Mouse (Mus musculus): Measurements from ENCODE around the gene Dnmbp. TPM values are rescaled to one million over a fixed set of nuclear protein-coding genes. Genes with fewer than 3 reads are reported as not detected.
A peak's percentile ranks its signal among the peaks of the same experiment; 100 is the strongest.

Gene Dnmbp
- polyA plus RNA-seq (2014; fragmentation: Nextera tagmentation; extraction: Ambion mirVana), result 8.7 and 8.9 TPM in 2 replicates

DNA sequence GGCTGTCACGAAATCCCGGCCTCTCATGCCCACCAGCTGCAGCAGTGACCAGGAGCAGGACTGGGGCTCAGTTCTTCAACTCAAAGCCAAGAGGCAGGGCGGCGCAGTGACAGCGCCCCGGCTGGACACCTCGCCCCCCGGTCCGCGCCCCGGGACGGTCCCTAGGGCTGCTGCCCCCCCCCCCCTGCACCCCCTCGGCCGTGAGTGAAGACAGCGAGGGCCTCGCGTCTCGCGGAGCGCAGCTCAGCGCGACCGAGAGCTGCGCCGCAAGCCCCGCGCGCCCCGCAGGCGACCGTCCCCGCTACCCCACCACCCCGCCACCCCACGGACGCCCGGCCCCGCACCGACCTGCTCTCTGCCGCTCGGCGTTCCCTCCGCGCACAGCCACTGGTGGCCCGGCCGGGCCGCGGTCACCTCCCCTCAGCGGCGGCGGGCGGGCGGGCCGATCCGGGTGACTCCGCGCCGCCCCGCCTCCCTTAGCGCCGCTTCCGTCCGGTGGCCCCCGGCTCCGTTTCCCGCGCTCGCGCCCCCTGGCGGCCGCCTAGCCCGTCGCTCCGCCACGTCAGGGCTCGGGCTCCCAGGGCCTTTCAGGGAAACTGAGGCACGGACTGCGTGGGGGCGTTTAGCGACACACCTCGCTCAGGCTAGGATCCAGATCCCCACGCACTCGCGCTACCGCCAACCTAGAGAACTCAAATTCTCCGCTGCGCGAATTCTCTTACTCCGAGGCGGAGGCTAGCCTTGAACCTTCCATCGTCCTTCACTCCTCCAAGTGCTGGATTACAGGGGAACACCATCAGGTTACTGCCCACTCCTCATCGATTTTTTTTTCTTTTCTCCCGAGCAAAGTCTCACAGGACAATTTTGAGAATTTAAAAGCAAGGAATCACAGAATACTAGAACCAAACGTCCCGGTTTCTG is at the start of gene Dnmbp:
Gene Dnmbp, minus strand, starts transcription at position 423 of the 921 bp plus-strand sequence.
- Histone ChIP-seq H3K4me2 (replicated peaks) (peak within 1 kb of the TSS; percentile 72), H3K4me3 (replicated peaks; ENCODE audit: low read length) (peak within 1 kb of the TSS; percentile 72), H3K4me1 (replicated peaks; ENCODE audit: control insufficient read depth, insufficient read depth, low read length) (peaks cover 10% of the 10 kb centered on the region; the same call in 1 of the 2 replicates), H3K9ac (peak within 1 kb of the TSS; percentile 81), H3K36me3 (replicated peaks; ENCODE audit: control insufficient read depth, insufficient read depth) (no peaks in the 10 kb centered on the region), H3K27me3 (ENCODE audit: control insufficient read depth, insufficient read depth, low read length) (no peaks in the 10 kb centered on the region), H3K27ac (no peak within 1 kb of the TSS), H3K9me3 (ENCODE audit: control insufficient read depth, low read length) (no peaks in the 10 kb centered on the region)
- ATAC-seq (ENCODE audit: low FRiP score) (peak; percentile 77), DNase-seq (ENCODE audit: low spot score) (peak; percentile 73)
- WGBS, result 4% methylated on average over 68 of the region's 94 CpGs

DNA sequence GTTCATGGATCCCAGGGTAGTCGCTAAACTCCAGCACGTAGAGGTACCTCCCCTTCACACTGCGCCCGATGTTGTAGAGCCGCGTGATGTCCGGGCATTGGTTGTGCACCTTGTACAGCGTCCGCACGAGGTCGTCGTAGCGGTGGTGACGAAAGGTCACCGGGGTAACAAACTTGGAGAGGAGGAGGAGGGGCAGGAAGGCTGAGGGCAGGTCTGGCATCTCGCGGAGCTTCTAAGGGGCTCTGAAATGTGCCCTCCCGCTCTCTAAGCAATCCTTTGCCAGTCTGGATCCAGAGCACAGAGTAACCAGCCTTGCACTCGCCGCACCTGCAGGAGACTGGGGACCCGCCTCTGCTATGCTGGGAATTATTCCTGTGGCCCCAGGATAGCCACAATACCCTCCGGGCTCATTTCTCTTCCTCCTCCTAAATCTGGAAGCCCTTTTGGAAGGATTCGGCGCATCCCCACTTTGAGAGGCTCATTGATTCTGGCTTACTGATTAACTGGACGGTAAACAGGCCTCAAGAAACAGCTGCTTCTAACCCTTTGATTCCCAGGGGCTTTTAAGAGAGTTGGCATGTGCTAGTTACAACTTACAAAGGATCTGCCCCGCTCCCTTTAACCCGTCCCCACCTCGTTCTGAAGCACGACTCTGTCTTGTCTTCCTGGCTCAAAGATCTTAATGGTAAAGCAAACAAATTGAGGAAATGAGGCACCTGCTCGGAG is 46.2 kb upstream of the Dnmbp start, which contains the start of gene Cpn1:
Gene Cpn1, minus strand, starts transcription at position 488 of the 726 bp plus-strand sequence.
- 12% methylated on average over 30 of the region's 30 CpGs for WGBS
- H3K36me3 ChIP-seq (replicated peaks; ENCODE audit: control insufficient read depth, insufficient read depth), result no peaks in the 10 kb centered on the region
- no peaks in the 10 kb centered on the region for H3K27me3 ChIP-seq (ENCODE audit: control insufficient read depth, insufficient read depth, low read length)
- no peaks in the 10 kb centered on the region for H3K9me3 ChIP-seq (ENCODE audit: control insufficient read depth, low read length)
- peak within 1 kb of the TSS; percentile 13 for H3K4me3 ChIP-seq (replicated peaks; ENCODE audit: low read length)
- DNase-seq (ENCODE audit: low spot score), result no peak
- H3K4me2 ChIP-seq (replicated peaks), result peak within 1 kb of the TSS; percentile 48
- peak within 1 kb of the TSS; percentile 21; the same call in 1 of the 2 replicates for H3K9ac ChIP-seq
- peaks cover 6% of the 10 kb centered on the region; the same call in 1 of the 2 replicates for H3K4me1 ChIP-seq (replicated peaks; ENCODE audit: control insufficient read depth, insufficient read depth, low read length)
- H3K27ac ChIP-seq, result no peak within 1 kb of the TSS
- ATAC-seq (ENCODE audit: low FRiP score), result no peak

GRCm38 (mm10) chr19:43981992-43982391 is 42.0 kb upstream of the Dnmbp start:
- 92% methylated on average over 5 of the region's 5 CpGs for WGBS
- H3K36me3 ChIP-seq (replicated peaks; ENCODE audit: control insufficient read depth, insufficient read depth), result no peaks in the 10 kb centered on the region
- no peak for DNase-seq (ENCODE audit: low spot score)
- H3K27me3 ChIP-seq (ENCODE audit: control insufficient read depth, insufficient read depth, low read length), result no peaks in the 10 kb centered on the region
- no peak overlapping the region for H3K9ac ChIP-seq
- H3K4me3 ChIP-seq (replicated peaks; ENCODE audit: low read length), result no peak overlapping the region
- peaks cover 6% of the 10 kb centered on the region; the same call in 1 of the 2 replicates for H3K4me1 ChIP-seq (replicated peaks; ENCODE audit: control insufficient read depth, insufficient read depth, low read length)
- H3K4me2 ChIP-seq (replicated peaks), result no peak overlapping the region
- H3K27ac ChIP-seq, result no peak overlapping the region
- no peak for ATAC-seq (ENCODE audit: low FRiP score)
- H3K9me3 ChIP-seq (ENCODE audit: control insufficient read depth, low read length), result no peaks in the 10 kb centered on the region

- H3K4me3 ChIP-seq (replicated peaks; ENCODE audit: low read length), result no peak overlapping the region
- H3K4me1 ChIP-seq (replicated peaks; ENCODE audit: control insufficient read depth, insufficient read depth, low read length), result no peaks in the 10 kb centered on the region
- ATAC-seq (ENCODE audit: low FRiP score) (no peak), DNase-seq (ENCODE audit: low spot score) (no peak)
- H3K9ac ChIP-seq, result no peak overlapping the region
- H3K36me3 ChIP-seq (replicated peaks; ENCODE audit: control insufficient read depth, insufficient read depth), result no peaks in the 10 kb centered on the region
- no peak overlapping the region for H3K4me2 ChIP-seq (replicated peaks)
- H3K27ac ChIP-seq, result no peak overlapping the region
- 95% methylated on average over 17 of the region's 17 CpGs for WGBS
- no peaks in the 10 kb centered on the region for H3K27me3 ChIP-seq (ENCODE audit: control insufficient read depth, insufficient read depth, low read length)
- H3K9me3 ChIP-seq (ENCODE audit: control insufficient read depth, low read length), result no peaks in the 10 kb centered on the region
These were observed 40.7 kb upstream of the Dnmbp start for GRCm38 (mm10) chr19:43980711-43981110.

DNA sequence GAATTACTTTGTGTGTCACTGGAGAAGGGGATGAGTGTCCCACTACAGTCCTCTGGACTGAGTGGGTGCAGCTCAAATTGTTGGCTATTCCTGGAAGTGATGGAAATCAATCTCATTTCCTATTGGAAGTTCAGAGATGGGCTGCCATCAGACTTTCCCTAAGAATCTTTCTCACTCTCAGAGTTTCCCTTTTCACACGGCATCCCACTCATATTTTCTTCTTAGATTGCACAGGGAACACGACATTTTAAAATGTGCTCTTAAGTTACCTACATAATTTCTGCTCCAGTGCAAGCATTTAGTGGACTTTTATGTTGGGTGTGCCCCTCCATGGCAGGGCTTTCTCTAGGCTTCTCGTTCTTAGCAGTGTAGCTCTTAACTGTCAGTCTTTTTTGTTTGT is 37.8 kb upstream of the Dnmbp start:
- WGBS, result 93% methylated on average over 3 of the region's 3 CpGs
- no peak overlapping the region for H3K9ac ChIP-seq
- no peak overlapping the region for H3K27ac ChIP-seq
- H3K9me3 ChIP-seq (ENCODE audit: control insufficient read depth, low read length), result no peaks in the 10 kb centered on the region
- H3K27me3 ChIP-seq (ENCODE audit: control insufficient read depth, insufficient read depth, low read length), result no peaks in the 10 kb centered on the region
- no peaks in the 10 kb centered on the region for H3K36me3 ChIP-seq (replicated peaks; ENCODE audit: control insufficient read depth, insufficient read depth)
- H3K4me2 ChIP-seq (replicated peaks), result no peak overlapping the region
- H3K4me3 ChIP-seq (replicated peaks; ENCODE audit: low read length), result no peak overlapping the region
- no peak for DNase-seq (ENCODE audit: low spot score)
- ATAC-seq (ENCODE audit: low FRiP score), result no peak
- no peaks in the 10 kb centered on the region for H3K4me1 ChIP-seq (replicated peaks; ENCODE audit: control insufficient read depth, insufficient read depth, low read length)

GRCm38 (mm10) chr19:43976661-43977060 is 36.7 kb upstream of the Dnmbp start:
- no peak for ATAC-seq (ENCODE audit: low FRiP score)

DNA sequence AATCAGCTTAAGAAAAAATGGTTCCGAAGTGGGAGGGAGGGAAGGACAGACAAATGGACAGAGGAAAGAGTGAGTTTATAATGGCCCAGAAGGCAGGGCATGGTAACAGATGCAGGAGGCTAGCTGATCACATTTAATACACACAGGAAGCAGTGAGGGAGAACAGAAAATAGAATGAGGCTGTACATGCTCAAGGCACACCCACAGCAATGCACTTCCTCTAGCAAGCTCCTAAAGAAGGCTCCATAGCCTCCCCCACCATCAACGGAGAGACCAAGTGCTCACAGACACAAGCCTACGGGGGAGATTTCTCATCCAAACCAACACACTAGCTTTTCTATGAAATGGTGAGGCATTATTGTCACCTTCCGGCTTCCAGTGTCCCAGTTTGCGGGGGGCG is 34.2 kb upstream of the Dnmbp start:
- no peak for ATAC-seq (ENCODE audit: low FRiP score)
- Histone ChIP-seq H3K27ac (no peak overlapping the region), H3K4me2 (replicated peaks) (no peak overlapping the region), H3K27me3 (ENCODE audit: control insufficient read depth, insufficient read depth, low read length) (no peaks in the 10 kb centered on the region), H3K9me3 (ENCODE audit: control insufficient read depth, low read length) (no peaks in the 10 kb centered on the region), H3K9ac (no peak overlapping the region), H3K4me3 (replicated peaks; ENCODE audit: low read length) (no peak overlapping the region), H3K36me3 (replicated peaks; ENCODE audit: control insufficient read depth, insufficient read depth) (no peaks in the 10 kb centered on the region), H3K4me1 (replicated peaks; ENCODE audit: control insufficient read depth, insufficient read depth, low read length) (no peaks in the 10 kb centered on the region)
- WGBS, result 90% methylated on average over 6 of the region's 6 CpGs
- no peak for DNase-seq (ENCODE audit: low spot score)

More at GRCm38 (mm10) chr19:43976661-43977060, 36.7 kb upstream of the Dnmbp start:
- no peak overlapping the region for H3K4me3 ChIP-seq (replicated peaks; ENCODE audit: low read length)
- no peaks in the 10 kb centered on the region for H3K36me3 ChIP-seq (replicated peaks; ENCODE audit: control insufficient read depth, insufficient read depth)
- no peak overlapping the region for H3K4me2 ChIP-seq (replicated peaks)
- 79% methylated on average over 6 of the region's 6 CpGs for WGBS
- H3K27ac ChIP-seq, result no peak overlapping the region
- no peaks in the 10 kb centered on the region for H3K4me1 ChIP-seq (replicated peaks; ENCODE audit: control insufficient read depth, insufficient read depth, low read length)
- no peaks in the 10 kb centered on the region for H3K9me3 ChIP-seq (ENCODE audit: control insufficient read depth, low read length)
- H3K9ac ChIP-seq, result no peak overlapping the region
- no peaks in the 10 kb centered on the region for H3K27me3 ChIP-seq (ENCODE audit: control insufficient read depth, insufficient read depth, low read length)
- DNase-seq (ENCODE audit: low spot score), result no peak

DNA sequence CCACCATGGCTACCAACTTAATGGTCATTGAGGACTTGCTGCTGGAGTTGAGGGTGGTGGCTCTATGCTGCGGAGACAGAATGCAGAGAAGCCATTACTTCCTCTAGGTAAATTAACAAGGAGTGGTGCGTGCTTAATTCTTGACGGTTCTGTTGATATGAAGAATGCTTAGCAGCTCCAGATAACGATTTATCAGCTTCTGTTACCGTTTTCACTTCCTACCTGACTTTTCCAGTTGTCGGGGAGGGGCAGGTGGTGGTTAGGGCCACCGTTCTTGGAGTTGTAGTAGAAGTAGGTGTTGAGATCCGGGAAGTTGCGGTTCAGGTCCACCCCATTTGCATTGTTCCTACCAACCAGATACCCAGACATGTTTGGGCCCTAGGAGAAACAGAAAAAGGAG is 33.7 kb upstream of the Dnmbp start:
- 93% methylated on average over 9 of the region's 9 CpGs for WGBS
- no peaks in the 10 kb centered on the region for H3K27me3 ChIP-seq (ENCODE audit: control insufficient read depth, insufficient read depth, low read length)
- no peak overlapping the region for H3K4me3 ChIP-seq (replicated peaks; ENCODE audit: low read length)

DNA sequence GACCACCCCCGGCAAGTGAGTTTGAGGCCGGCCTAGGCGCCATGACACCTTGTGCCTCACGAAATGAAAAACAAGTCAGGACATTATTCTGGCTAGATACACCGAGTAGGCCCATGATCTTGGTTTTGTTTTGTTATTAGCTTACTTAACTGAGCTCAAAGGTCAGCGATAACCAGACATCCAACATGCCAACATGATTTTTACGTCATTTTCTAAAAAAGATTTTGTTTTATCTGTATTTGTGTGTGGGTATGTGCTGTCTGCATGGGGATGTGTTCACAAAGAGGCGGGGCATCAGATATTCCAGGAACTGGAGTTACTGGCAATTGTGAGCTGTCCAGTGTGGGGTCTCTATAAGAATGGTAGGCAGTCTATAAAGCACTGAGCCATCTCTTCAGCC is 32.1 kb upstream of the Dnmbp start:
- DNase-seq (ENCODE audit: low spot score) (no peak), ATAC-seq (ENCODE audit: low FRiP score) (no peak)
- no peaks in the 10 kb centered on the region for H3K9me3 ChIP-seq (ENCODE audit: control insufficient read depth, low read length)
- H3K4me1 ChIP-seq (replicated peaks; ENCODE audit: control insufficient read depth, insufficient read depth, low read length), result no peaks in the 10 kb centered on the region
- H3K27ac ChIP-seq, result no peak overlapping the region
- H3K9ac ChIP-seq, result no peak overlapping the region
- H3K4me2 ChIP-seq (replicated peaks), result no peak overlapping the region
- no peaks in the 10 kb centered on the region for H3K27me3 ChIP-seq (ENCODE audit: control insufficient read depth, insufficient read depth, low read length)
- H3K4me3 ChIP-seq (replicated peaks; ENCODE audit: low read length), result no peak overlapping the region
- WGBS, result 96% methylated on average over 8 of the region's 8 CpGs
- no peaks in the 10 kb centered on the region for H3K36me3 ChIP-seq (replicated peaks; ENCODE audit: control insufficient read depth, insufficient read depth)

More for the DNA sequence above, 33.7 kb upstream of the Dnmbp start:
- ATAC-seq (ENCODE audit: low FRiP score), result no peak
- no peaks in the 10 kb centered on the region for H3K4me1 ChIP-seq (replicated peaks; ENCODE audit: control insufficient read depth, insufficient read depth, low read length)
- H3K4me2 ChIP-seq (replicated peaks), result no peak overlapping the region
- H3K9me3 ChIP-seq (ENCODE audit: control insufficient read depth, low read length), result no peaks in the 10 kb centered on the region
- DNase-seq (ENCODE audit: low spot score), result no peak
- H3K36me3 ChIP-seq (replicated peaks; ENCODE audit: control insufficient read depth, insufficient read depth), result no peaks in the 10 kb centered on the region
- H3K9ac ChIP-seq, result no peak overlapping the region
- H3K27ac ChIP-seq, result no peak overlapping the region
